17 mouse cellular contexts compared by ENCODE assay signal in the genomic region with DNA sequence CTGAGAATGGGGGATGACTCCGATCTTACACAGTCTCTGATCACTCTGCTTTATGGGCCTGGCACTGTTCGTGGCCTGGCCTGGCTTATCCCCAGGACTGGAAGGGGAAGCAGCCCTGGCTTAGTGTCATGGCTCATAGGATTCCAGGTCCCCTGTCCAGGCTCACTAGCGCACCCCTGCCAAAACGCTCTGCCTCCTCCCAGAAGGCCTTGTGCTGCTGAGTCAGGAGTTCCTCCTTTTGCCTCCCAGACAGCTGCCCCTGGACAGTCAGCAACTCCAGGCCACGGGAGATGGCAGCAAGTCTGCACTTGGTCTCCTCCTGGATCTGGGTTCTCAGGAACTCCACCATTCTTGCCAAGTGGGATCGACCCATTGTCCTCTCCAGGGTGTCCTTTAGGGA. TPM values are rescaled to one million over a fixed set of nuclear protein-coding genes. Genes with fewer than 3 reads are reported as not detected.
"Had no signal": no experiment of that assay in that cellular context is flagged by ENCODE, and none has a peak within 500 bp of the region (broad histone marks: within the 10 kb centered on the region; RNA-seq: fewer than 3 reads in every experiment).

No protein-coding gene starts in this region.

- ATAC-seq: intestine, postnatal 0 days; liver, postnatal 0 days; midbrain, embryonic 15.5 days had no signal

- H3K4me1 ChIP-seq: limb, embryonic 12.5 days; liver, embryonic 13.5 days; lung, embryonic 15.5 days; megakaryocyte, embryonic 14.5 days; midbrain, embryonic 15.5 days; neural tube, embryonic 13.5 days had no signal

- H3K9me3 ChIP-seq: liver, embryonic 13.5 days; lung, embryonic 15.5 days; midbrain, embryonic 15.5 days had no signal

- H3K27ac ChIP-seq: layer of hippocampus, adult 2 months; limb, embryonic 12.5 days; liver, embryonic 13.5 days; lung, embryonic 15.5 days; macrophage; midbrain, embryonic 15.5 days; neural tube, embryonic 13.5 days had no signal

- H3K4me2 ChIP-seq: limb, embryonic 12.5 days; liver, embryonic 13.5 days; lung, embryonic 15.5 days; midbrain, embryonic 11.5 days; midbrain, embryonic 15.5 days; neural tube, embryonic 13.5 days had no signal

- H3K27me3 ChIP-seq: limb, embryonic 12.5 days; liver, embryonic 13.5 days; lung, embryonic 15.5 days; megakaryocyte, embryonic 14.5 days; midbrain, embryonic 15.5 days; neural tube, embryonic 13.5 days had no signal

- H3K9ac ChIP-seq: limb, embryonic 12.5 days; liver, embryonic 13.5 days; liver, postnatal 0 days; lung, embryonic 15.5 days; midbrain, embryonic 15.5 days; neural tube, embryonic 13.5 days had no signal

- H3K4me3 ChIP-seq: layer of hippocampus, adult 2 months; limb, embryonic 12.5 days; liver, embryonic 13.5 days; lung, embryonic 15.5 days; megakaryocyte, embryonic 14.5 days; midbrain, embryonic 15.5 days; neural tube, embryonic 13.5 days had no signal

- DNase-seq: kidney, postnatal 4 days; liver; liver, embryonic 13.5 days; liver, postnatal 0 days; lung, postnatal 14 days; retina, postnatal 1 day; right cerebral cortex, postnatal 4 days; thymus, postnatal 4 days had no signal

RNA-seq across cellular contexts. Expression of a gene that starts 18.0 kb away (rescaled TPM):
- polyA plus RNA-seq: macrophage had no signal

RNA-seq across cellular contexts. Expression of a gene that starts 19.6 kb away (rescaled TPM):
- polyA plus RNA-seq: macrophage had no signal
